Mouse (Mus musculus) lung, adult 2 months (tissue): ENCODE data around the gene Camta1.

Experiments
- CTCF ChIP-seq: fragments of 200-500 bp; IDR thresholded peaks from 2 replicates; pipeline ENCODE4 v1.5.1; 2011; ENCODE audit warnings: mild to moderate bottlenecking, low read length, control low read depth; ENCODE audit not compliant: insufficient read depth
- POLR2A ChIP-seq: fragments of 200-500 bp; IDR thresholded peaks from 2 replicates; pipeline ENCODE4 v1.6.1; 2011; ENCODE audit warnings: low read depth, mild to moderate bottlenecking, control low read depth, low read length, borderline replicate concordance; ENCODE audit errors: extremely low read depth

GRCm38 (mm10) chr4:151044944-151045570 is 816.6 kb downstream of the Camta1 start:
- TF ChIP-seq POLR2A (peak; percentile 48; the same call in 1 of the 2 replicates), CTCF (no peak)
